Mouse (Mus musculus): Measurements from ENCODE around the gene Ttll12.

- TF ChIP-seq POLR2A (IDR thresholded peaks at IDR 0.05; ENCODE audit: borderline replicate concordance, extremely low read depth, low read depth, low read length) (no peak), CTCF (IDR thresholded peaks at IDR 0.05; ENCODE audit: insufficient read depth, low read length) (no peak)
These were observed 23.3 kb downstream of the Ttll12 start for GRCm38 (mm10) chr15:83571636-83572035.

Data from lung, adult 2 months (tissue).